Mouse (Mus musculus) T-helper 1 cell (primary cell): ENCODE measurements around the gene Tmem132d.

Source experiments
- in situ Hi-C: fragments of 300-600 bp; cut with MboI, MseI; formaldehyde crosslinking; loops from one replicate; pipeline ENCODE4 v1.15.1; 2025; ENCODE audit warnings: high pct_unique_total_duplicates

The Tmem132d gene

DNA sequence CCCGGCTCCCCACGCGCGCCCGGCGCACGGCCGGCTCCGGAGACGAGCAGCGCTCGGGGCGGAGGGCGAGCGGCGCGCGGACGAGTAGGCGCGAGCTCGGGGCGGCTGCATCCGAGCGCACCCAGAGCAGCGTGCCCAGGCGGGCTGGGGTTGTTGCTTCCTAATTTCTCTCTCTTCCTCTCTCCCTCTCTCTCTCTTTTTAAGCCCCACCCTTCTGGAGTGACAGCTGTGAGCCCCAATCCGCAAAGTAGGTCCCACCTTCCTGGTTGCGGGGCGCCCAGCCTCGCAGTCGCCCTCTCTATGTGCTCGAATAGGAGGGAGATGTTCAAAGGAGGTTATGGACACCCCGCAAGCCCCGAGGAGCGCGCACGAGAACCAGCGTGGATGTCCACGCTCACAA is at the start of gene Tmem132d:
Gene Tmem132d, minus strand, starts transcription at position 162 of the 400 bp plus-strand sequence.
- in situ Hi-C loops: no loop called here

DNA sequence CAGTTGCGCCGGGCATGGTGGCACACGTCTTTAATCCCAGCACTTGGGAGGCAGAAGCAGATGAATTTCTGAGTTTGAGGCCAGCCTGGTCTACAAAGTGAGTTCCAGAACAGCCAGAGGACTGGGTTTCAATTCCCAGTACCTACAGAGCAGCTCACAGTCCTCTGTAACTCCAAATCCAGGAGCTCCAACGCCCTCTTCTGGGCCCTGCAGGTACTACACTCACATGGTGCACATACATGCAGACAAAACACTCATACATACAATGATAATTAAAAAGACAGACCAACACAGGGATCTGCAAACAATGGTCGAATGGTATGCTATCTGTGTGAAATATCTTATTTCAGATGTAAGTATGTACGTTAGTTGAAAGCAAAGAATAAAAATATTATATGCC is 47.9 kb upstream of the Tmem132d start:
- in situ Hi-C loops: no loop called here

DNA sequence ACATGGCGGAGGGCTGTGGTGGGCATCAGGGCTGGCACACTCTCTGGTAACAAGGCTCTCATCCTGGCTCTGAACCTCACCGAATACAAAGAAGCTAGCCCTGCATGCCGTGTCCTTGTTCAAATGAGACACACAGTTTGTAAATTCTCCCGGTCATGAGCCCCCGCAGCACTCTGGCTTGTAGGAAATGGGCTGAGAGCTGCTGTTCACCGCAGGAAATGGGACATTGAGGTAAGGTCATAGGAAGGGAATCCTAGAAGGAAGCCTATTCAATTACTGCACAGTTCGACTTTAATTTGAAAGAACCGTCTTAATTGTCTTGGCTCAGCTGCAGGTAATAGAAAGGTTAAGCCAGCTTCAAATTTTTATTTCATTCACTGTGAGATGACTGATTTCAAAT is 42.5 kb upstream of the Tmem132d start:
- in situ Hi-C loops: no loop called here

DNA sequence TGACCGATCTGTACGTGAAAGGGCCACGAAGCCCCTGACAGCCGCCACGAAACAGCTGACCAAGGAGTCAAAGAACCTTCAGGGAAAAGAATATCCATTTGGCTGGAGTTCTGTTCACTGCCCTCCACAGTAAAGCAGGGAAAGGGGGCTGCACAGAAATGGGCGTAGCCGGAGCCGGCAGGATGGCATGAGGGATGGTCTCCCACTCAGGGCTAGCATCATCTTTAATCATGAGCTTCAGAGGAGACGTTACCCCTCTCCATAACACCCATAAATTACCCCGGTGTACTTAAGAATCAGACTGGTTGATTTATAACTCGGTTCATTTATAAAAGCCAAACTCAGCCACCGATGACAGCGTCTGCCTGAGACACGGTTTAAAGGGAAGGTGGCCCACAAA is 36.9 kb upstream of the Tmem132d start:
- in situ Hi-C loops: no loop called here

DNA sequence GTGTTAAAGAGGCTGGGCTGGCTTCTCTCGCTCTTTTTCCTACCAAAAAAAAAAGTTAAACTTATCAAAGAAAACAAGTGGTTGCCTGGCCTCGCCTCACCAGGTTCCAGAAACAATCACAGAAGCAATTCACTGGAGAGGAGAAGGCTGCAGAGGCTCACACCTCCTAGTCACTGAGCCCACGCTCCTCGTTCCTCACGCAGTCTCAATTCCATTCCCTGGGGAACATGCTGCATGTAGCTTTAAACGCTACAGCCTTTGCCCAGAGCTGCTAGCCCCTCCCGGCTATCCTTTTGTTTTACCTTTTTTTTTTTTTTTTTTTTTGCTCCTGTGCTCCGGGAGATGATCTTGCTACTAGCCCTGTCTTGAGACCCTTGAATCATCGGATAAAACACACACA is 31.6 kb upstream of the Tmem132d start:
- in situ Hi-C loops: no loop called here

DNA sequence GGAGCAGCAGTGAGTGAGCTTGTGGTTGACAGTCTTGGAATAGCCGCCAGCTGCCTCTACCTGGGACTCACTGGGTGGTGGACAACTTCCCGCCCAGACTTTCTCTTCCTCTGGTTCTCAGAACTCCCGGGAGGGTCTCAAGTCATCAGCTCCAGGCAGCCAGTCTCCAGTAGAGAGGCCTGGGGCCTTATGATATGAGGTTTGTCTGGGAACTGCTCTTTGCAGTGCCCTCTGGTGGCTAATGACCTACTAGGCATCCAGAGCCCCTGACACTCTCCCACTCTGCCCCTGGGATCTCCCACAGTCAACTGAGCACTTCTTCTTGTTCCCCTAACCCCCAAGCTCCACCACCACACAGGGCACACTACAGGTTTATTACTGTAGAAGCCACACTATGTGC is 27.7 kb upstream of the Tmem132d start:
- in situ Hi-C loops: no loop called here

DNA sequence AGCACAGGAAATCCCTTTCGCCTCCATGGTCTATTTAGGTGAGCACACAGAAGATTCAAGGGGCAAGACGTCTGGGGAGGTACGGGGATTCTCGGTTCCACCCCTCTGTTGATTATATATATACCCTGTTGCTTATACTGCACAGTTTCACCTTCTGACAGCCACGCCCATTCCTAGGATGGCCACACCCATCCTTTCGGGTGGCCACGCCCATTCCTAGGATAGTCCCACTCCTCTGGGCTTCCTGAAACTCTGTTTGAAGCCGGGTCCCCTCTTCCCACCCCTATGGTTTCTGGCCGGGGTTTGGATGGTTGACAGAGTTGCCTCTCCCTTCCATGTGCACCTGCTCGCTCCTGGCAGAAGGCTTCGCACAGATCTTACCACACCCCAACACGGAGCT is 22.9 kb upstream of the Tmem132d start:
- in situ Hi-C loops: no loop called here

DNA sequence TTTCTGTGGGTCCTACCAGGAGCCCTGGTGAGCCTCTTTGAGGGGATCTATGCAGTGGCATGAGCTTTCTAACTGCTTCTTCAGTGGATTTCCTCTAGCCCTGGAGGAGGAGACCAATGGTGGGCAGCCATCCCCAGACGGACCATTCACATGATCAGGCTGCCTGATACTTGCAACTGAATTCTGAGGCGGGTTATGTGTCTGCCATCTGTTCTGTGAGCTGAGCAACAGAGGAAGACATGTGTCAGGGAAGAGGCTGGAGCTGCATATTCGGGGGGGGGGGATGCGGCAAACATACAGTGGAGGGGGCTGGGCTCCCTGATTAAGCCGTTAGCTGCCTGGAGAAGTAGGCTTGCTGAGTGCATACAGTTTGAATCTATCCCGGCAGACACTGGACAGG is 19.3 kb upstream of the Tmem132d start:
- in situ Hi-C loops: no loop called here

DNA sequence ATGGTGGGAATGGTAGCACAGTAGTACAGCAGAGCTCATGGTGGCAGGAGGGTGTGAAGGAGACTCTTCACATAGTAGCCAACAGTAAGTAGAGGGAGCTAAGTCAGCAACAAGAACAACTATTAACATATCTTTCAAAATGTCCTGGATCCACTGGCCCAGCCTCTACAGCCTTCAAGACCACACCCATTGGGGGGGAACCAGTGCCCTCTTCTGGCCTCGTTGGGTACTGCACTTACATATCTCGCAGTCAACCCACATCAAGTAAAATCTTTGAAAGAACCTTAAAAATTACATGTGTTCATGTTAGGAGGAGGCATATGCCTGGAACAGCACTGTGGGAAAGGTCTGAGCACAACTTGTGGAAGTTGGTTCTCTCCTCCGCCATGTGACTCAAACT is 17.9 kb upstream of the Tmem132d start:
- in situ Hi-C loops: no loop called here

DNA sequence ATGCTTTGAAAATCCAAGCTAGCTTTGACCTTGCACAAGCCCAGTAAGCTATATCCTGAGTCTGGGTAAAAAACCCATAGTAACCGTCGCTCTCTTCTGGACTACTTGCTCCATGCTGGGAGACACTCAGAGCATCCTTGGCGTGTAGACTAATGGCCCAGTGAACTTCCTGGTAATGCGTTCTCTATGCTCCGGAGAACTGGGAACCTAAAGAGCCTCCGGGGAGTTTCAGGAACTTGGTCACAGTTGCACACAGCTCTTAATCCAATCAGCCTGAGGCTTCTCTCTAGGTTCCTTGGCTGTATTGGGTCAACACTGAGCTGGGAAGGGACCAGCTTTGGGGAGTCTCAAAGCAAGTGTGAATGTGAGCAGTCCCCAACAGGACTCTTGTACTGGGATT is 12.0 kb upstream of the Tmem132d start:
- in situ Hi-C loops: no loop called here

DNA sequence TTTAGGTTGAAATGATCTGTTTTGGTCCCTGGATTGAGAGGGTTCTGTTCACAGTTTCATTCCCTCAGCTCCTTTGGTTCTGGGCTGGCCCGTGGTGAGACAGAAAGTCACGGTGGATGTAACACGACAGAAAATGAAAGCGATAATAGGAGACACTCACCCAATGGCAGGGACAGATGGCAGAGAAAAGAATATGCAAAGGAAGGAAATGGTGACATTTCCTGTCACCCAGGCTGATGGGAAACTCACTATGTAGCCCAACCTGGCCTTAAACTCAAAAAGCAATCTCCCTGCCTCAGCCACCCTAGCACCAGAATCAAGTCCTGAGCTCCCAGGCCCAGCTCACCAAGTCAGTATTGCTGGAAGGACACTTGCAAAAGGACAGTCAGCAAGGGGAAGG is 11.0 kb upstream of the Tmem132d start:
- in situ Hi-C loops: no loop called here

DNA sequence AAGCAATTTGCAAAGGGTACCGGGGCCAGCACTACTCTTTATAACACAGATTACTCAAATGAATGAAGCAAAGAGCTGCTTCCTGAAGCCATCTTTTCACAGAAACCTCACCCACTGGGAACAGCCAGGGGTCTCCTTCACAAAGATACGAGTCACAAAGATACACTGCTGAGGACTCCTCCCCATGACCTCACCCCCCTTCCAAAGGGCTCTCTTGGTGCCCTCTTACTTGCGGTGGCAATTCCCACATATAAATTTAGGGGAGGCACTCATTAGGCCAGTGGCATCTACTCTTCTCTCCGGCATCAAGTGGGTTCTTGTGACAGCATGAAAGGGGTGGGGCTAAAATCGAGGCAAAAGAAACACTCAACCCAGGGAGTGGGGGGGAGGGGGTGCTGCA is 8.2 kb upstream of the Tmem132d start:
- in situ Hi-C loops: no loop called here

DNA sequence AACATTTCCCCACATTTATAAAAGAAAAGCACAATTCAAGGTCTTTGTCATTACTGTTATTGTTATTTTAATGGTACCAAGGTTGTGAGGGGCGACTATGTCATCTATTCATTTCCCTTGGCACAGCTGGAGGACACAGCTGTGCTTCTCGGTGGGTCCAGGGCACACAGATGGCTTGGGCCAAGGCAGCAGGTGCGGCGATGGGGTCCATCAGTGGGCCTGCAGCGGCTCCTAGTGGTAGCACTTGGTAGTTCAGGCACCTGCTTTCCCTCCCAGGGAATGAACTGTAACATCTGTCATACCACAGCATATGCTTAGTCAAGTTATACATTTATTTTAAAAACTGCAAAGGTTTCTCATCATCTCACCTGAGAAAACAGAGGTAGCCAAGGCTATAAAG is 7.0 kb upstream of the Tmem132d start:
- in situ Hi-C loops: no loop called here

DNA sequence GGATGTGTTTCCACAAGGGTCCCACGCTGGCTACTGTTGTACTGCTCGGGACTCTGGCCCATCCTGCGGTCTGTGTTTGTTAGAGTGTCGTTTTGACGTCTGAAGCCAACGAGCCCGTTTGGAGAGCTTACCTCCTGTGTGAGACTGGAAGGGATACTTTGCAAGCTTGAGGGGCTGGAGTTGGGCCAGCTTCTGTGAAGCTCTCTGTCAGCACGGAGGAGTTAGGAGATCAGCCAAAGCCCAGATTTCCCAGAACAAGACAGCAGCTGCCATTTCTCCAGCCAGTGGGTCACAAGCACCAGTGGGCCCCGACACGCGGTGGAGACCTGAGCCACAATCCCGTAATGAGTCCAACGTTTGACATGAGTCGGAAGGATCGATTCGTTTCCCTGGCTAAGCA is 5.2 kb upstream of the Tmem132d start:
- in situ Hi-C loops: no loop called here

DNA sequence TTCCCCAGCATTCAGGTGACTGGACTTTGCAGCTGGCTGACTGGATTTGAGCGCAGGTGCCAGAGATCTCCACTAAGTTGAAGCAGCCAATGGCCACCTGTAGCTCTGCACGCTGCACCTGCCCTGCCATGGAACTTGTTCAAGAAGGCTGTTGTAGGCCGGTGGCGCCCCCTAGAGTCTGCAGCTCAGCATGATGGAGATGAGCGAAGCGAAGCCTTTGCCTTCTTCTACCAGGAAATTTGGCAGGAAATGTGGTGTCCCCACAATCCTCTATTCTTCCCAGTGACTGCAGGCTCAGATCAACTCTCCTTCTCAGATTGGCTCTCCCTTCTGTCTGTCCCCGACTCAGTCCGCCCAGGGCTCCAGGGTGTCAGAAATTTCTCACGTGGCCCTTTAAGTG is 4.0 kb upstream of the Tmem132d start:
- in situ Hi-C loops: no loop called here

DNA sequence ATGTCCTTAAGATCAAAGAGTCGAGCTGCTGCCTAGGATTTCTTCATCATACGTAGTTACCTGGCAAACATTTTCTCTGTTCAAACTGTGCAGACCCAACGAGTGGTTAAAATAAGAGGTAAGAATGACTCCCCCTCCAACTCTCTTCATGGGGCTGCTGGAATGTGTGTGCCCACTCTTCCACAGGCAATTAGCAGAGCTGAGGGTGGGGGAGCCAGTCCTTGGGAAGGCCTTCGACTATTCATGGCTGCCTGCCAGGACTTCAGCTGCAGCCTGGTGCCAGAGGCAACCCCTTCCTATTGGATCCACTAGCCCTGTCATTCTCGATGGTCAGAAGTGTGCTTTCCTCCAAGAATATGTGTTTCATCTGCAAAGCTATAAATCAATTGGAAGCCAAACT is 2.8 kb upstream of the Tmem132d start:
- in situ Hi-C loops: no loop called here

DNA sequence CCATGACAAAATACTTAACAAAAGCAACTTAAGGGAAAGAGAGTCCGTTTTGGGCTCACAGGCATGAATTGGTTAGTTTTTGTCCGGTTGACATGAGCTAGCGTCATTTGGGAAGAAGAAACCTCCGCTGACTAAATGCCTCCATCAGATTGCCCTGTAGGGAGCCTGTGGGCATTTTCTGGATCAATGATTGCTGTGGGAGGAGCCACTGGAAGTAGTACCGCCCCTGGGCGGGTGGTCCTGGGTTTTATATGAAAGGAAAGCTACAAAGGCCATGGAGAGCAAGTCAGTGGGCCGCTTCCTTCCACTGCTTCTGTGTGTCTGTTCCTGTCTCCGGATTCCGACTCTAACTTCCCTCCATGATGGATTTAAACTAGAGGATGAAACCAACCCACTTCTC is 909 bp upstream of the Tmem132d start:
- in situ Hi-C loops: no loop called here

DNA sequence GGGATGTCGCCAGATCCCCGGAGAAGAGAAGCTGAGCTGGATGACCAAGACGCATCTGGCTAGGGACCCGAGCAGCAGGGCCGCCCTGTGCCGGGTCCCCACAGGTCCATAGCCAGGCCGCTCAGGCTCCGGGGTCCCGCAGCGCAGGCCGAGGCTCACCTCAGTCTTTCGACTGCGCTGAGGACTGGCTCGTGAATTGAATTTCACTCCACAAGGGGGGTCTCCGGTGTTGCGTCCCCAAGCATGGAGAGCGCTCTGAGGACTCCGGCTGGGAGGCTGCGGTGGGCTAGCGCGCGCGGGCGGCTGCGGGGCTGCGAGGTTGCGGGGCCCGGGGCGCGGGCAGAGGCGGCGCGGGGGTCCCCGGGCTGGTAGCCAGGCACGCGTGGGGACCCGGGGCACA is 455 bp downstream of the Tmem132d start:
- in situ Hi-C loops: no loop called here

DNA sequence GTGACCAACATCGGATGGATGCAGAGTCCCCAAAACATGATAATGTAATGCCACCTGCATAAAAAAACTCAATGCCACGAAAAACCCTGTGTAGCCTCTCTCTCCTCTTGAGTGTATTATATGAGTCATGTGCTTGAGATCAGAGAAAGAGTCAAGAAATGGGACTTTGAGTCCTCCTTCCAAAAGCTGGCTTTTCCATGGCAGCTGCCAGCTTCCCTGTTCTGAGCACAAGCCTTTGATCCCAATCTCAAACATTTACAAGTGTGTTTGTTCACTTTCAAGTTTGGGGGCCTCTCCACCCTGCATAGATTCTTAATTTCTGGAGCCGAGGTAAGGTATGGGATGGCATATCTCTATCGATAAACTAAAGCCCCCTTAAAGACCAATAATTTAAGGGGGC is 8.2 kb downstream of the Tmem132d start:
- in situ Hi-C loops: no loop called here

DNA sequence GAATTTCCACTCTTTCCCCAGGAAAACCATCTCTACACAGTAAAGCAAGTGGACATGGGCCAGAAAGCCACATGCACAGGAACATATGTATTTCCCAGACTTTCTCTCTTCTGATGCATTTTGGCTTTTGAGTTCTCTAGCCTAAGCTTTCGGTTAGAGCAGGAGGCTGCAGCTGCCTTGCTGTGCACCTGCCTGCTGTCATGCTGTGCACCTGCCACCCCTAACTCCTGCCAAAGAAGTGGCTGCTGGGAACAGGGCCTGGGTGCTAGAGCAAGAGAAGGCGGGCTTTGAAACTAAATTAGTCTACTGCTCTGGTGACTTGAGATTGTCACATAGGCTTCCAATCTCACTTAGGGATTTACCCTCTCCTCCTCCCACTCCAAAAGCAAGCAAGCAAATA is 8.7 kb downstream of the Tmem132d start:
- in situ Hi-C loops: no loop called here

DNA sequence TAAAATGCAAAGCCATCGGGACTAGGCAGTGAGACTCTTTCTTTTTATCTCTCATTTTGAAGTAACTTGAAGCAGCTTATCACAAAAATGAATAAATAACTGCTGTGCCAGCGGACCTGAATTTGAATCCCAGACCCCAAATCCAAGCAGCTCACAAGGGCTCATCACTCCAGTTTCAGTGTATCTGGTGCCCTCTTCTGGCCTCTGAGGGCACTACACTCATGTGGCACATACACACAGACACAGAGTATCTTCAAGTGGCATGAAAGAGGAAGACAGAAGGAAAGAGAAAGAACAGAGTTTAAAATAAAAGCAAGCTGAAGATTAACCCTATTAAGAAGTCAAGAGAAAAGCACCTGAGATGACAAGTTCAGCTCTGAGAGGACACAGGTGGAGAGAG is 10.8 kb downstream of the Tmem132d start:
- in situ Hi-C loops: no loop called here

DNA sequence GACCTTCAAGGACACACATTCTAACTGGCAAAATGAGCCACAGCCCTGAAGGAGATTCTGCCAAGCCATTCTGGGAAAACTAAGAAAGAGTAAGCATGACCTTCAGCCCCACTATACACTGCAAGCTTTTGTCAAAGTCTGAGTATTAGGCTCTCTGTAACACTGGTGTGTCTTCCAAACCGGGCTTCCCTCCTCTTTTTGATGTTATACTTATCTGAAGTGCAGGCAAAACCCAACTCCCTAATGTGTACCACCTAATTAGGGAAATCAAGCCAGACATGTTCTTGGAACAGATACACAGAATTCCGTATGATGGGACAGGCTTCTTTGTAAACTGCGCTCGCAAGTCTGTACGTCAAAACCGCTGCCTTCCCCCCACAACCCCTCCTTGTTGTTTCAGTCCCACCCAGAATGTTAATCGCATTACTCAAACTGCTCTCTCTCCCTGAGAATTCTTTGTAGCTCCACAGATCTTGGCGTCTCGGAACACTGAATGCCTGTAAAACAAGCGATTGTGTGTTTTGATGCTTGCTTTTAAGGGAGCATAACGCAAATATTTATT is 14.6 kb downstream of the Tmem132d start:
- in situ Hi-C loops: no loop called here

DNA sequence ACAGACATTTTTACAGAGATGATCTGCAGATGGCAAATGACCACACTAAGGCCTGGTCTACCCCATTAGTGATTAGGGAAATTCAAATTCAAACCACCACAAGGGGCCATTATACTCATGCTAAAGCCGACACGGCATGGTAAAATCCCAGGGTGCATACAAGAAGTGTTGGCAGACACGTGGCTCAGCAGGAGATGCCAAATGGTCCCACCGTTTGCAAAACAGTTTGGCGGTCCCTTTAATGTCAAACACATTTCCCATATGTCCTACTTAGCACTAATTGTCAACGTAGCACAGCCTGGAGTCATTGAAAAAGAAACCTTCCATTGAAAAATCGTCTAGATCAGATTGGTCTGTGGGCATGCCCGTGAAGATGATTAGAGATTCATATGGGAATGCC is 18.8 kb downstream of the Tmem132d start:
- in situ Hi-C loops: no loop called here

DNA sequence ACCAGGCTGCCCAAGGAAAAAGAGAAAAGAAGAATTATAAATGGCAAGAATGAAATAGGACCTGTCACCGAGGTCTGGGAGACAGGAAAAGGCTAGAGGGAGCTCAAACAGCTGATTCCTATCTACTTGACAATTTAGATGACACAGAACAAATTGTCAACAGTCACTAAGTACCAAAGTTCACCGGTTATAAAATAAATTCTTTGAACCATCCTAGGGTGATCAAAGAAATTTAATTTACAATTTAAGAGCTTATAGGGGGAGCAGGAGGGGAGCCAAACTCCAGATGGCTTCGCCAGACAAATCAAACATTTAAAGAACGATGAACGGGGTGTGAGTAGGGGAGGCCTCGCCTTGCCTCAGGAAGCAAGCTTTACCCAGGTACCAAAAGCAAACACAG is 20.6 kb downstream of the Tmem132d start:
- in situ Hi-C loops: no loop called here

DNA sequence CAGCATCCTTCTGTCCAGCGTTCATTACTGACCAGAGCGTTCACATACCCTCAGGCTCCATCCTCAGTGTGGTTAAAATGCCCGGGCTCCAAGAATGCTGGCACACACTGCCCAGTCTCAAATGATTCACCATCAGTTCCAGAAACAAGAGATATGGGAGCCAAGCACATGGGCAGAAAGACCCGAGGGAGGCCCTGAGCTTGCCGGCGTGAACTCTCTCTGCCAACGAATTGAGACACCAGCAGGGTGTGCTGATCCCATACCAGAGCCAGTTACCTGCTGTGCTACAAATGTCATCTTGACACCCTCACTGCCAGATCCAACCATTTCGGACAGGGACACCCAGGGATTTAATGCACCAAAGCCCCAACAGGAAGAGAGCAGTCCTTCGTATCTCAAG is 25.3 kb downstream of the Tmem132d start:
- in situ Hi-C loops: no loop called here
